Mouse (Mus musculus): ENCODE measurements around the gene Cdh26.

DNA sequence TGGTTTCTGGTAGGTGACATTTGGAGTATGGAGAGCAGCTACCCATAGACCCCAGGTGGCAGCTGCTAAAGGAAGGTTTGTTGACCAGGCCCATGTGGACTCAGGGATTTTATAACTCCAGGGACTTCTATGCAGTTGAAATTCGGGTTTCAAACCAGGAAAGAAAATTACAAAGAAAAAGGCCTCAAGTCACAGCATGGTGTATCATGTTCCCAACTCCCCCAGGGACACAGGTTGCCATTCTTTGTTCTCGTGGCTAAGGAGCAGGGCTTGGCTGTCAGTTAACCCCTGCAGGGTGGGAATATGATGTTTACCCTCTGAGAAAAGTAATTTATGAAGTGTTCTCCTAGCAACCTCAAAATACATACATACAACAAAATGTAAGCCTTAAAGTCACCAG lies 19.9 kb downstream of the Cdh26 start:
- TF ChIP-seq CTCF (IDR thresholded peaks at IDR 0.05; ENCODE audit: borderline replicate concordance, control insufficient read depth, extremely low read depth, insufficient read depth, low read length, poor library complexity) (no peak), POLR2A (IDR thresholded peaks at IDR 0.05; ENCODE audit: control insufficient read depth, extremely low read depth, insufficient read depth, low read length, poor library complexity) (no peak)

Measured in thymus, adult 2 months (tissue).